Mouse (Mus musculus) liver, embryonic 15.5 days (tissue): Measurements from ENCODE around the gene Bri3. TPM values are rescaled to one million over a fixed set of nuclear protein-coding genes. Genes with fewer than 3 reads are reported as not detected.
"Not testable (repeated sequence)": the region's sequence is repeated elsewhere in the genome, so short reads cannot be mapped to it uniquely, and the experiment has no call there.

Source experiments
- ATAC-seq: fragments of 200-750 bp; cut with Nextera tagmentation; 2 replicates; pipeline ENCODE4 v1.8.0; 2017; ENCODE audit warnings: moderate number of reproducible peaks, mild to moderate bottlenecking, moderate library complexity; ENCODE audit not compliant: insufficient read depth
- H3K27ac ChIP-seq: fragments of 300-500 bp; sonication (generic); replicated peaks from 2 replicates; pipeline ENCODE4 v1.5.1; 2015; ENCODE audit warnings: mild to moderate bottlenecking, inconsistent platforms
- H3K27me3 ChIP-seq: fragments of 300-500 bp; sonication (generic); 2 replicates; pipeline ENCODE4 v1.6.1; 2015; ENCODE audit warnings: mild to moderate bottlenecking, inconsistent platforms
- H3K36me3 ChIP-seq: fragments of 300-500 bp; sonication (generic); replicated peaks from 2 replicates; pipeline ENCODE4 v1.6.1; 2015; ENCODE audit warnings: moderate library complexity, mild to moderate bottlenecking, inconsistent platforms
- H3K4me1 ChIP-seq: fragments of 300-500 bp; sonication (generic); replicated peaks from 2 replicates; pipeline ENCODE4 v1.6.1; 2015; ENCODE audit warnings: inconsistent platforms
- H3K4me2 ChIP-seq: fragments of 300-500 bp; sonication (generic); 2 replicates; pipeline ENCODE4 v1.6.1; 2015; ENCODE audit warnings: moderate library complexity, mild to moderate bottlenecking, inconsistent platforms
- H3K4me3 ChIP-seq: fragments of 300-500 bp; sonication (generic); replicated peaks from 2 replicates; pipeline ENCODE4 v1.5.1; 2015; ENCODE audit warnings: mild to moderate bottlenecking, inconsistent platforms
- H3K9ac ChIP-seq: fragments of 300-500 bp; sonication (generic); 2 replicates; pipeline ENCODE4 v1.6.1; 2015; ENCODE audit warnings: moderate library complexity, mild to moderate bottlenecking, inconsistent platforms
- H3K9me3 ChIP-seq: fragments of 300-500 bp; sonication (generic); replicated peaks from 2 replicates; pipeline ENCODE4 v1.6.1; 2016; ENCODE audit warnings: inconsistent platforms
- WGBS: fragments of 180-500 bp; shearing (Covaris S2); methylation state at CpG from one replicate; pipeline ENCODE4 v1.1.7; 2015; ENCODE audit warnings: mixed read lengths; ENCODE audit not compliant: insufficient replicate concordance; 5-methylcytosine and 5-hydroxymethylcytosine counted together
- polyA plus RNA-seq: library from polyadenylated mRNA; unstranded; fragments of >200 nt; fragmentation: Nextera tagmentation; extraction: Ambion mirVana; gene quantifications from 2 replicates; pipeline ENCODE4 v1.2.1, GENCODE M21; 2015

Bri3 gene
- polyA plus RNA-seq, 1 experiment from 2014 or later, result 20.3 TPM

DNA sequence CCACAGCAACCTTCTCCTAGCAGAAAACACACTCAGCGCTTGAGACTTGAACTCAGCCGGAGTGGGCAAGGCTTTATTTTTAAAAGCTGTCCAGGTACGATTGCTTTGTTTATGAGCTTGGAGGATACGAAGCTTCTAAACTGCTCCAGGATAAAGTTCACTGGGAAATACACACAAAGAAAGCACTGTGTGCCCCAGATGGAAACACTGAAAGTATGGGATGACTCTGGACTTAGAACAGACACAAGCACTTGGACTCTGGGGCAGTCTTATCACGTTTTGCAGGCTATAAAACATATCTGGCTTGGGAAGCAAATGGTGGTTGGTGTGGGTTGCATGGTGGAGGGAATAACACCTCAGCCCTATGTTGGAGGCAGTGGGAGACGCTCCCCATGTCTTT lies 115.6 kb downstream of the Bri3 start:
- ATAC-seq, result no peak
- H3K9ac ChIP-seq, result no peak overlapping the region
- no peaks in the 10 kb centered on the region for H3K36me3 ChIP-seq
- no peaks in the 10 kb centered on the region for H3K9me3 ChIP-seq
- H3K4me3 ChIP-seq, result no peak overlapping the region
- H3K4me1 ChIP-seq, result peaks cover 17% of the 10 kb centered on the region
- H3K4me2 ChIP-seq, result no peak overlapping the region
- no peak overlapping the region for H3K27ac ChIP-seq
- WGBS, result 52% methylated on average over 6 of the region's 6 CpGs
- peaks cover 36% of the 10 kb centered on the region for H3K27me3 ChIP-seq

DNA sequence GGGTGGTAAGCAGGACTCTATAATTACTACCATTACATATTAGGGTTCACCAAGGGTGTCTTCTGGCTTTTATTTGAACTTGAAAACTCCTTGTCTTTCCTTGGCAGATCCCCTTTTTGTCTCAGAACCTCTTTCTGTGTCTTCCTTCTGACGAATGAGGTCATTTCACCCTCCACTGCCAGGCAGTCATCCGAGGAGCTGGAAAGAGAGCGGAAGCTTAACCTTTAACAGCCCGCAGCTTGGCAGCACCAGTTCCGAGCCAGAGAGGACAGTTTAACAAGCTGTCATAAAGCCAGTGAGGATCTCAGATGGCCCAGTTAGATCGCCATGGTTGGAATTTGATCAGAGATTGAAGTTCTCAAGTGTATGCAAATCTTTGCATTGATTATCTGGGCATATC lies 116.1 kb downstream of the Bri3 start:
- Histone ChIP-seq H3K4me1 (peaks cover 17% of the 10 kb centered on the region), H3K27ac (no peak overlapping the region), H3K9ac (no peak overlapping the region), H3K4me2 (no peak overlapping the region), H3K27me3 (peaks cover 36% of the 10 kb centered on the region), H3K4me3 (no peak overlapping the region), H3K9me3 (no peaks in the 10 kb centered on the region), H3K36me3 (no peaks in the 10 kb centered on the region)
- whole genome bisulfite sequencing, result 47% methylated on average over 6 of the region's 6 CpGs
- ATAC-seq, result no peak

DNA sequence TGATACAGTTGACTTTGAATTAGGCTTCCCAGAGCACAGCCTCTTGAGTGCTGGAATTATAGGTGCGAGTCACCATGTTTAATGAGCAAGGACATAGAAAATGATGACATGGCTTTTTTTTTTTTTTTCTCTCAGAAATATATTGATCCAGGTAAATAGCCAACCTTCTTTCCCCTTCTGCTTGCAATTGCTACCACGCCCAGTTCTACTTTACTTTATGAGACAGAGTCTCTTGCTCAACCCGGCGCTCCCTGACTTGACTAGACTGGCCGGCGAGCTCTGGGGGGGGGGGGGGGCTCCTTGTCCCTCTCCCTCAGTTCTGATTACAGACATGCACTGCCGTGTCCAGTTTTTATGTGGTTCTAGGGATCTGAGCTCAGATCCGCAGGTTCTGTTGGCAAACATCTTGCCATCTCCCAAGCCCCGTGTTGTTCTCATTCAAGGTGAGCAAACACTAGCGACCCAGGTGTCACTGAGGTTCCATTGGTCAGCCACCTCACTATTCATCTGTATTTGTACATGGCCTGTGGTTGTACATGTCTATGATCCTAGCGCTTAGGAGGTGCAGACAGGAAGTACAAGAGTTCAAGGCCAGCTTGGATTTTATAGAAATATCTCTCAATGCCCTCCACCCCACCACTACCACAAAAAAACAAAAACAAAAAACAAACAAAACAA lies 120.6 kb downstream of the Bri3 start:
- 61% methylated on average over 11 of the region's 11 CpGs for WGBS
- no peak overlapping the region for H3K4me3 ChIP-seq
- H3K27me3 ChIP-seq, result no peaks in the 10 kb centered on the region
- H3K9me3 ChIP-seq, result no peaks in the 10 kb centered on the region
- no peaks in the 10 kb centered on the region for H3K4me1 ChIP-seq
- no peak overlapping the region for H3K9ac ChIP-seq
- H3K36me3 ChIP-seq, result no peaks in the 10 kb centered on the region
- H3K4me2 ChIP-seq, result no peak overlapping the region
- no peak overlapping the region for H3K27ac ChIP-seq
- ATAC-seq, result no peak

DNA sequence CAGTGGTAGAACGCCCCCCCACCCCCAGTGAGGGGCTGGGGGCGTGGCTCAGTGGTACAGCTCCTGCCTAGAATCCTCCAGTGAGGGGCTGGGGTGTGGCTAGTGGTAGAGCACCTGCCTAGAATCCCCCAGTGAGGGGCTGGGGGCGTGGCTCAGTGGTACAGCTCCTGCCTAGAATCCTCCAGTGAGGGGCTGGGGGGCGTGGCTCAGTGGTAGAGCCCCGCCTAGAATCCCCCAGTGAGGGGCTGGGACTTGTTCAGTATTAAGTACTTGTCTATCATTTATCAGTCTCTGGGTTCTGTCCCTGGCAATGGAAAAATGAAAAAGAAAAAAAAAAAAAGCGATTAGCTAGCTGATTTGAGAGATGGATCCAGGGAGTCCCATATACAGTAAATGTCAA lies 122.3 kb downstream of the Bri3 start:
- 39% methylated on average over 6 of the region's 6 CpGs for WGBS
- H3K27me3 ChIP-seq, H3K27ac ChIP-seq, H3K9ac ChIP-seq, H3K36me3 ChIP-seq, H3K4me1 ChIP-seq, H3K9me3 ChIP-seq, ATAC-seq, H3K4me3 ChIP-seq, H3K4me2 ChIP-seq: not testable (repeated sequence)

DNA sequence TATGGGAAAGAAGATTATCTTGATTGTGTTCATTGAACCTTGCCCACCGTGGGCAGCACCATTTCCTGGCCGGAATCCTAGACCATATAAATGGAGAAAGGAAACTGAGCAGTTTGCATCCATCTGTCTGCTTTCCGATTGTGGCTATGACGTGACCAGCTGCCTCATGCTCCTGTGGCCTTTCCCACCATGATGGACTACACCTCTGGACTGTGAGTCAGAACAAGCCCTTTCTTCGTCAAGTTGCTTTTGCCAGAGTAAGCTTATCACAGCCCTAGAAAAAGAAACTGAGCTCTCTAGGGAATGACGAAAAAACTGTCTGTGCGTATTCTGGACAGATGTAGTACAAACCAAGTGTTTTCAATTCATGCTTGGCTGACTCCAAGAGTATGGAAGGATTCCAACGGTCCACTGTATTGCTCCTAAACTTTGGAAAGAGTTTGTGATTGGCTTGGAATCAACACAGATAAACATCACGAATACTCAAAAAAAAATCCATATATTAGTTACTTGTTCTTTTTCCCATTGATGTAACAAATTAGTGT lies 124.5 kb downstream of the Bri3 start:
- Histone ChIP-seq H3K9ac (no peak overlapping the region), H3K9me3 (no peaks in the 10 kb centered on the region), H3K27me3 (no peaks in the 10 kb centered on the region), H3K36me3 (no peaks in the 10 kb centered on the region), H3K4me1 (peaks cover 8% of the 10 kb centered on the region; the same call in 1 of the 2 replicates), H3K4me2 (no peak overlapping the region), H3K27ac (no peak overlapping the region), H3K4me3 (no peak overlapping the region)
- 70% methylated on average over 9 of the region's 9 CpGs for WGBS
- no peak for ATAC-seq

GRCm38 (mm10) chr5:144370986-144371385 lies 126.7 kb downstream of the Bri3 start:
- peak; percentile 67 for ATAC-seq
- WGBS, result 11% methylated on average over 6 of the region's 6 CpGs

GRCm38 (mm10) chr5:144372177-144372576 lies 127.9 kb downstream of the Bri3 start:
- no peaks in the 10 kb centered on the region for H3K27me3 ChIP-seq
- no peak overlapping the region for H3K4me2 ChIP-seq
- H3K4me1 ChIP-seq, result peaks cover 8% of the 10 kb centered on the region; the same call in 1 of the 2 replicates
- H3K9ac ChIP-seq, result no peak overlapping the region
- WGBS, result 35% methylated on average over 2 of the region's 2 CpGs
- no peak overlapping the region for H3K4me3 ChIP-seq
- H3K27ac ChIP-seq, result peak overlapping the region; percentile 66
- peak; percentile 81 for ATAC-seq
- no peaks in the 10 kb centered on the region for H3K9me3 ChIP-seq
- H3K36me3 ChIP-seq, result no peaks in the 10 kb centered on the region

More at GRCm38 (mm10) chr5:144370986-144371385, 126.7 kb downstream of the Bri3 start:
- Histone ChIP-seq H3K36me3 (no peaks in the 10 kb centered on the region), H3K4me3 (no peak overlapping the region), H3K4me1 (peaks cover 8% of the 10 kb centered on the region; the same call in 1 of the 2 replicates), H3K27me3 (no peaks in the 10 kb centered on the region), H3K9ac (no peak overlapping the region), H3K27ac (peak overlapping the region; percentile 62), H3K9me3 (no peaks in the 10 kb centered on the region), H3K4me2 (no peak overlapping the region)

- Histone ChIP-seq H3K9me3 (no peaks in the 10 kb centered on the region), H3K4me3 (no peak overlapping the region), H3K36me3 (no peaks in the 10 kb centered on the region), H3K4me2 (no peak overlapping the region), H3K4me1 (peaks cover 8% of the 10 kb centered on the region; the same call in 1 of the 2 replicates), H3K27ac (0 out of 2 replicates have a peak overlapping the region, but pooled peaks have one; percentile 66), H3K27me3 (no peaks in the 10 kb centered on the region), H3K9ac (no peak overlapping the region)
- ATAC-seq, result no peak
- 55% methylated on average over 2 of the region's 2 CpGs for WGBS
Observed at GRCm38 (mm10) chr5:144372885-144373284, 128.6 kb downstream of the Bri3 start.

- no peak overlapping the region for H3K27ac ChIP-seq
- H3K4me3 ChIP-seq, result no peak overlapping the region
- no peaks in the 10 kb centered on the region for H3K9me3 ChIP-seq
- no peak for ATAC-seq
- H3K4me1 ChIP-seq, result no peaks in the 10 kb centered on the region
- no peak overlapping the region for H3K9ac ChIP-seq
- H3K36me3 ChIP-seq, result no peaks in the 10 kb centered on the region
- 64% methylated on average over 4 of the region's 4 CpGs for WGBS
- no peaks in the 10 kb centered on the region for H3K27me3 ChIP-seq
- H3K4me2 ChIP-seq, result no peak overlapping the region
Observed at GRCm38 (mm10) chr5:144379431-144379830, 135.2 kb downstream of the Bri3 start.

DNA sequence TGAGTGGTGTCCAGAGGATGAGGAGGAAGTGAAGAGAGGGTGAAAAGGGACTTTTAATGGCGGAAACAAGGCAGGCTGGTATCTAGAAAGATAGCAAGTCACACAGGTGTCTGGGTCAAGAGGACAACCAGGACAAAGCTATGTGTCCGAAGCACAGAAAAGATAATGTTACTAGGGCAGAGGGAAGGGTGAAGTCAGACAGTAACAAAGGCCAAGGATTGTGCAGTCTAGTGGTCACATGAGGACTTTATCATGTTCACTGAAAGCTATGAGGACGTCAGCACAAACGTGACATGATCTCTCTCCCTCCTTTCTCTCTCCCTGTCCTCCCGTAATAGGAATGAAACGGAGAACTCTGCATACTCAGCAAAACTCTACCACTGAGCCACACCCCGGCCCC lies 136.5 kb downstream of the Bri3 start:
- Histone ChIP-seq H3K27ac (no peak overlapping the region), H3K27me3 (no peaks in the 10 kb centered on the region), H3K4me3 (no peak overlapping the region), H3K9ac (no peak overlapping the region), H3K36me3 (no peaks in the 10 kb centered on the region), H3K4me1 (no peaks in the 10 kb centered on the region), H3K9me3 (no peaks in the 10 kb centered on the region), H3K4me2 (no peak overlapping the region)
- 67% methylated on average over 7 of the region's 7 CpGs for WGBS
- ATAC-seq, result no peak

- H3K4me2 ChIP-seq, result no peak overlapping the region
- WGBS, result 55% methylated on average over 3 of the region's 3 CpGs
- no peak overlapping the region for H3K27ac ChIP-seq
- no peak for ATAC-seq
- H3K27me3 ChIP-seq, result no peaks in the 10 kb centered on the region
- no peaks in the 10 kb centered on the region for H3K36me3 ChIP-seq
- no peak overlapping the region for H3K9ac ChIP-seq
- no peaks in the 10 kb centered on the region for H3K9me3 ChIP-seq
- no peaks in the 10 kb centered on the region for H3K4me1 ChIP-seq
- no peak overlapping the region for H3K4me3 ChIP-seq
Observed at GRCm38 (mm10) chr5:144381782-144382181, 137.5 kb downstream of the Bri3 start.

DNA sequence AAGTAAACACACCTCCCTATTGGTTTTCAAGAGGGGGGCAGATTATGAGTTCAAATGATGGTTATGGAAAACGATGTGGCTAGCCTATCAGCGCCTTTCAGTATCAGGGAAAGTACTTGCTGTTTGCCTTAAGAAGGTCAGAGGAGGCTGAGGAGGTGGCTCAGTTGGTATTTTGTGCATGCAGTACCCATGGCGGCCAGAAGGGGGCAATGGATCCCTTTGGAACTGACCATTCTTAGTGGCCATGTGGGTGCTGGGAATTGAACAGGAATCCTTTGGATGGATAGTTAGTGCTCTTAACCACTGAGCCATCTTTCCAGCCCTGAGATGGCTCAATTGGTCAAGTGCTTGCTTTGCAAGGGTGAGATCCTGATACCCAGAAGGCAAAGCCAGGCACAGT lies 139.7 kb downstream of the Bri3 start:
- WGBS, result 49% methylated on average over 3 of the region's 3 CpGs

More for the DNA sequence above, 139.7 kb downstream of the Bri3 start:
- H3K4me2 ChIP-seq, result no peak overlapping the region
- no peak for ATAC-seq
- H3K27ac ChIP-seq, result no peak overlapping the region
- no peaks in the 10 kb centered on the region for H3K36me3 ChIP-seq
- H3K4me3 ChIP-seq, result no peak overlapping the region
- no peak overlapping the region for H3K9ac ChIP-seq
- H3K4me1 ChIP-seq, result no peaks in the 10 kb centered on the region
- H3K27me3 ChIP-seq, result no peaks in the 10 kb centered on the region
- H3K9me3 ChIP-seq, result no peaks in the 10 kb centered on the region
